Mouse (Mus musculus) bone marrow macrophage, adult 2 months (primary cell): ENCODE data around the gene Allc.

ENCODE experiments used
- CTCF ChIP-seq: IDR thresholded peaks from 2 replicates; pipeline ENCODE4 v1.5.1; 2012; ENCODE audit warnings: low read depth, mild to moderate bottlenecking, low read length, moderate library complexity
- POLR2A ChIP-seq: IDR thresholded peaks from 2 replicates; pipeline ENCODE4 v1.6.1; 2012; ENCODE audit warnings: mild to moderate bottlenecking, low read depth, low read length, borderline replicate concordance

DNA sequence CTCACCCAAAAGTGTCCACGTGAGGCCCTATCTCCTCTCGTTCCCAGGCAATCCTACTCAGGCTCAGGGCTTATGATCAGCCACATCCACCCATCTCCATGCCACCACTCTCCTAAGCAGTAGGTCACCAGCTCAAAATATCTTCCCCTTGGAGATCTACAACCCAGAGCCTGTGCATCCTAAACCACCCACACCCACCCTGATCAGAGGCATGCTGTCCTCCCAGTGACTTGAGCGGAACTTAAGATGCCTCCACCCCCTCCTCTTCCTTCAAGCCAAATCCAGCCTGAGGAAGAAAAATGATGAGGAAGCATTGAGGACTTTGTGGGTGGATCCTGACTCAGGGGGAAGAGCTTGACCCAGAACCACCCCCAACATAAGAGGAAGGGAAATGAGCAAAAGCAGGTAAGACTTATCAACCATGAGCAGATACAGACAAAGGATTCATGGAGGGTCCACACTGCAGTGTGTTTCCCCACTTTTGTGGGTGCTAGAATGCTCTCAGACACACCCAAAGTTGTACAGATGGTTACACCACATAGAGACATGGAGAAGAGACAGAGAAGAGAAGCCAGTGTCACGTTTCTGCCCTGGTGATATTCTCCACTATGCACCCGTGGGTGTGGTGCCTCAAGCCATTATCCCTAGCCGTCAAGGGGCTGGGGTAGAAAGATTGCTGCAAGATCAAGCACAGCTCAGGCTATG, 6.8 kb downstream of the Allc start:
- no peak for TF ChIP-seq POLR2A
- TF ChIP-seq CTCF: no peak
